In genomic region chr9:119994207-119994606, GRCm38 (mm10) we compare ENCODE assay signal across 25 mouse cellular contexts. TPM values are rescaled to one million over a fixed set of nuclear protein-coding genes. Genes with fewer than 3 reads are reported as not detected.
DNase-seq lines count a peak whose midpoint lies in the region; ATAC-seq and TF ChIP-seq lines count a peak whose summit lies in the region.
"Had no signal": no experiment of that assay in that cellular context is flagged by ENCODE, and none has a peak within 500 bp of the region (broad histone marks: within the 10 kb centered on the region; RNA-seq: fewer than 3 reads in every experiment).

No protein-coding gene starts in this region.

- no peaks in the 10 kb centered on the region for H3K36me3 ChIP-seq in ES-Bruce4 (ENCODE audit: control insufficient read depth, insufficient read depth, low read length, poor library complexity, severe bottlenecking)
- H3K36me3 ChIP-seq: embryonic facial prominence, embryonic 10.5 days; heart, embryonic 10.5 days; limb, embryonic 13.5 days; liver, embryonic 13.5 days had no signal

- H3K27ac ChIP-seq in ES-Bruce4 (ENCODE audit: insufficient read depth, low read length), result no peak overlapping the region
- H3K27ac ChIP-seq: embryonic facial prominence, embryonic 10.5 days; heart, embryonic 10.5 days; limb, embryonic 13.5 days; liver, embryonic 13.5 days; macrophage had no signal

- TF ChIP-seq CTCF in ES-Bruce4 (IDR thresholded peaks at IDR 0.05; ENCODE audit: low read depth, low read length), result no peak

- TF ChIP-seq EP300 in ES-Bruce4 (IDR thresholded peaks at IDR 0.05; ENCODE audit: insufficient read depth, low read depth, low read length), result 0 out of 2 replicates have a peak, but pooled peaks have one; percentile 26

- H3K9me3 ChIP-seq in ES-Bruce4 (replicated peaks; ENCODE audit: control insufficient read depth, insufficient read depth, low read length, poor library complexity, severe bottlenecking), result no peaks in the 10 kb centered on the region
- H3K9me3 ChIP-seq: embryonic facial prominence, embryonic 10.5 days; heart, embryonic 10.5 days; limb, embryonic 13.5 days; liver, embryonic 13.5 days had no signal

- ATAC-seq in granulocyte monocyte progenitor cell, adult 5-6 weeks (replicated peaks; ENCODE audit: poor library complexity, severe bottlenecking), result peak; percentile 33; the same call in 1 of the 2 replicates
- peak; percentile 43 for ATAC-seq in megakaryocyte progenitor cell, adult 5-6 weeks (replicated peaks; ENCODE audit: poor library complexity)
- ATAC-seq: forebrain, embryonic 16.5 days had no signal

- DNase-seq in adrenal gland, postnatal 10 days, result peak; percentile 1
- no peak for DNase-seq in adrenal gland, adult 8-10 months
- DNase-seq in thymus, postnatal 10 days (ENCODE audit: low spot score in 2 of 2), result no peak
- DNase-seq in layer of hippocampus, postnatal 10 days (ENCODE audit: low spot score in 2 of 2), result no peak
- DNase-seq in layer of hippocampus, adult 9-11 months, result no peak
- DNase-seq: cerebellum, adult 18-20 months; cerebellum, postnatal 36 days; gastrocnemius, postnatal 36 days; heart, postnatal 10 days; kidney, postnatal 36 days; liver, embryonic 13.5 days; lung, embryonic 14.5 days; midbrain, embryonic 14.5 days; spleen, adult 18-20 months had no signal

- no peaks in the 10 kb centered on the region for H3K27me3 ChIP-seq in ES-Bruce4 (ENCODE audit: control insufficient read depth, insufficient read depth, low read length, poor library complexity, severe bottlenecking)
- H3K27me3 ChIP-seq: liver, embryonic 13.5 days had no signal

- H3K4me3 ChIP-seq in ES-Bruce4 (ENCODE audit: low read depth, low read length), result no peak overlapping the region
- H3K4me3 ChIP-seq: embryonic facial prominence, embryonic 10.5 days; heart, embryonic 10.5 days; limb, embryonic 13.5 days; liver, embryonic 13.5 days; myocyte had no signal

- TF ChIP-seq POLR2A in ES-Bruce4 (IDR thresholded peaks at IDR 0.05; ENCODE audit: insufficient read depth, low read length), result no peak

- peaks cover 4% of the 10 kb centered on the region for H3K4me1 ChIP-seq in ES-Bruce4 (ENCODE audit: control insufficient read depth, insufficient read depth, low read length)
- H3K4me1 ChIP-seq: embryonic facial prominence, embryonic 10.5 days; limb, embryonic 13.5 days; liver, embryonic 13.5 days had no signal

- no peak overlapping the region for H3K9ac ChIP-seq in ES-Bruce4 (ENCODE audit: low read depth, poor library complexity, severe bottlenecking)
- H3K9ac ChIP-seq: limb, embryonic 13.5 days; liver, embryonic 13.5 days; lung, embryonic 14.5 days had no signal

RNA-seq across cellular contexts. Expression of gene Csrnp1, which starts 9.7 kb away (rescaled TPM):
- total RNA-seq in adrenal gland, postnatal 10 days (2021), result 10 to 100 TPM; 11.9 to 24.0 TPM
- total RNA-seq in adrenal gland, adult 8-10 months (2022), result 10 to 100 TPM in 3 of 4 experiments, 1 to 10 TPM in 1; 7.7 to 69.5 (median 16.0) TPM
- 28.4 and 39.7 TPM in 2 replicates for polyA plus RNA-seq in ES-Bruce4 (2011; ENCODE audit: insufficient read depth, insufficient read length, low read depth, missing spikeins)
- 1.3 and 8.5 TPM in 2 replicates for total RNA-seq in granulocyte monocyte progenitor cell, adult 5-6 weeks (2014; fragmentation: Nextera tagmentation)
- 8.8 and 16.9 TPM in 2 replicates for total RNA-seq in granulocyte monocyte progenitor cell, adult 5-6 weeks (2017)
- total RNA-seq in megakaryocyte progenitor cell, adult 5-6 weeks (2015), result 9.0 and 12.3 TPM in 2 replicates
- 13.3 and 18.9 TPM in 2 replicates for total RNA-seq in megakaryocyte progenitor cell, adult 5-6 weeks (2017)
- 10 to 100 TPM in 1 of 2 experiments, 1 to 10 TPM in 1; 9.9 to 10.4 TPM for total RNA-seq in layer of hippocampus, postnatal 10 days (2021)

RNA-seq across cellular contexts. Expression of gene Xirp1, which starts 29.2 kb away (rescaled TPM):
- total RNA-seq in adrenal gland, postnatal 10 days (2021), result 1 to 10 TPM; 3.1 to 7.4 TPM
- total RNA-seq in adrenal gland, adult 8-10 months (2022), result under 1 TPM; 0.06 to 0.16 (median 0.10) TPM
- not detected in 2 replicates for polyA plus RNA-seq in ES-Bruce4 (2011; ENCODE audit: insufficient read depth, insufficient read length, low read depth, missing spikeins)
- not detected in 2 replicates for total RNA-seq in granulocyte monocyte progenitor cell, adult 5-6 weeks (2014; fragmentation: Nextera tagmentation)
- not detected in 2 replicates for total RNA-seq in granulocyte monocyte progenitor cell, adult 5-6 weeks (2017)
- total RNA-seq in megakaryocyte progenitor cell, adult 5-6 weeks (2015), result not detected in 2 replicates
- total RNA-seq in megakaryocyte progenitor cell, adult 5-6 weeks (2017), result not detected in 2 replicates
- under 1 TPM; 0.07 to 0.09 TPM for total RNA-seq in layer of hippocampus, postnatal 10 days (2021)
- polyA plus RNA-seq: forebrain, embryonic 16.5 days; hindbrain, embryonic 11.5 days; kidney, embryonic 14.5 days; macrophage; midbrain, embryonic 14.5 days had no signal

RNA-seq across cellular contexts. Expression of gene Ttc21a, which starts 56.8 kb away (rescaled TPM):
- total RNA-seq in adrenal gland, postnatal 10 days (2021), result under 1 TPM; 0.21 to 0.33 TPM
- total RNA-seq in adrenal gland, adult 8-10 months (2022), result under 1 TPM; 0.09 to 0.43 (median 0.28) TPM
- polyA plus RNA-seq in ES-Bruce4 (2011; ENCODE audit: insufficient read depth, insufficient read length, low read depth, missing spikeins), result 0.93 and 1.2 TPM in 2 replicates
- total RNA-seq in granulocyte monocyte progenitor cell, adult 5-6 weeks (2014; fragmentation: Nextera tagmentation), result 2.4 and 2.8 TPM in 2 replicates
- 3.3 and 3.6 TPM in 2 replicates for total RNA-seq in granulocyte monocyte progenitor cell, adult 5-6 weeks (2017)
- 2.3 and 2.4 TPM in 2 replicates for total RNA-seq in megakaryocyte progenitor cell, adult 5-6 weeks (2015)
- 3.4 and 5.7 TPM in 2 replicates for total RNA-seq in megakaryocyte progenitor cell, adult 5-6 weeks (2017)
- total RNA-seq in layer of hippocampus, postnatal 10 days (2021), result 1 to 10 TPM; 1.3 to 2.9 TPM
- total RNA-seq: gastrocnemius, postnatal 36 days; heart, postnatal 10 days had no signal

RNA-seq across cellular contexts. Expression of gene Gorasp1, which starts 56.8 kb away (rescaled TPM):
- 10 to 100 TPM; 18.9 to 25.7 TPM for total RNA-seq in adrenal gland, postnatal 10 days (2021)
- 10 to 100 TPM; 31.7 to 45.8 (median 42.3) TPM for total RNA-seq in adrenal gland, adult 8-10 months (2022)
- 7.2 and 9.2 TPM in 2 replicates for polyA plus RNA-seq in ES-Bruce4 (2011; ENCODE audit: insufficient read depth, insufficient read length, low read depth, missing spikeins)
- total RNA-seq in granulocyte monocyte progenitor cell, adult 5-6 weeks (2014; fragmentation: Nextera tagmentation), result 8.0 and 9.4 TPM in 2 replicates
- 4.8 and 9.5 TPM in 2 replicates for total RNA-seq in granulocyte monocyte progenitor cell, adult 5-6 weeks (2017)
- 7.9 and 8.7 TPM in 2 replicates for total RNA-seq in megakaryocyte progenitor cell, adult 5-6 weeks (2015)
- total RNA-seq in megakaryocyte progenitor cell, adult 5-6 weeks (2017), result 5.1 and 7.4 TPM in 2 replicates
- 10 to 100 TPM; 28.9 to 31.2 TPM for total RNA-seq in layer of hippocampus, postnatal 10 days (2021)
